Mouse (Mus musculus): ENCODE results near the gene 5730596B20Rik.

DNA sequence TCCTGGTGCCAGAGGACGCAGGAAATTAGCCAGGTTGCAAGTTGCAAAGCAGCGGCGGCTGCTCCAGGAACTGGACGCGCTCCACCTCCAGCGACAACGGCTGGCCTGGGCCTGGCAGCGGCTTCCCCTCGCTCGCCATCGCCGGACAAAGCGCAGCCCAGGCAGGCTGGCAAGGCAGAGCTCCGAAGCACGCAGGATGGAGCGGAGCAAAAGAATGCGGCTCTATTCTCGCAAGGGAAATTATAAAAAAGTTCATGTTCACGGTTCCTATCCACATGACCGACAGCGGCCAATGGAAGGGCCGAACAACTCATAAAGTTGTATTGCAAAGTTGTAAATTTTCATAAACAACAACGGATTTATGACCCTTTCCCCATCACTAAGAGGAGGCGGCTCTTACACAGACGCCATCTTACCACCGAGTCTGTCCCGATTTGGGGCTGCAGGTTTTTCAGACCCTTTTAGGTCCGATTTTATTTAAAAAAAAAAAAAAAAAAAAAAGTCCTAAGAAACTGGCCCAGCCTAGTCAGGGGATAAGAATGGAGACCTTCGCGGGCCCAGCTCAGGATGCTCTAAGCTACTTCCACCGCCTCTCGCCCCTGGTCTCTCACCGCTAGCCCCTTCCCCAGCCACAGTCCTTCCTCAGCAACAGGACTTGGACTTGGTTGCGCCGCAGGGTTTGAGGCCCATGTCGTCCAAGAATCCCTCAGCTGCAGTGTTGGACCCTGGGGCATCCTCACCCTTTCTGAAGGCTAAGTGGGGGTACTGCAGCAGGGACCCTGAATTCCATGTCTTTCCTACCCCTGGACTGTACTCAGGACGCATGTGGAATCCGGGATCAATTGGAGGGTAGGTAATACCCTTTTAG, 36.1 kb downstream of the 5730596B20Rik start, which contains the start of the genes Hoxa3 and Gm28308:
- TF ChIP-seq POLR2A (IDR thresholded peaks at IDR 0.05; ENCODE audit: low read depth, low read length) (peak; percentile 96), CTCF (IDR thresholded peaks at IDR 0.05; ENCODE audit: borderline replicate concordance, insufficient read depth, low read length) (no peak)
